Mouse (Mus musculus): ENCODE measurements at regions not wholly inside any gene's neighbourhood (a gene's known extent, or its start where the extent isn't known, plus 50 kb on each side); places are given as distances from the start of the nearest gene placed in this dataset.
"Not testable (repeated sequence)": the region's sequence is repeated elsewhere in the genome, so short reads cannot be mapped to it uniquely, and the experiment has no call there.

DNA sequence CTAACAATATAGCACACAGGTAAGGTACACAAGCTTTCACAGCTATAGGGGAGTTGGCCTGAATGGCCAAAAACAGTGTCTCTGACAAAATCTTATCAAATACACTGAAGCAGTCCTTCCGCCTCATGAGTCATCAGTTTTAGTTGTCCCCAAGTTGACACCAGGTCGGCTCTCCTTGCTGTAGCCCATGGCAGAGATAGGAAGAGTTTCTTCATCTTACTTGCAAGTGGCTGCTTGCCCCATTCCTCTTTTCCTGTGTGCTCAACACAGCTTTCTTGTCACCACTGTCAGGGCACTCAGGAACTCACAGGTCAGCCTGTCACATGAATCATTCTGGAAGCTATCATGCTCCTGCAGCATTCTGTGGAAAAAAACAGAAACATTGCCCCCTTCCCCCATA, 77.1 kb downstream of the Olfr721-ps1 start:
- not testable (repeated sequence) for DNase-seq

DNA sequence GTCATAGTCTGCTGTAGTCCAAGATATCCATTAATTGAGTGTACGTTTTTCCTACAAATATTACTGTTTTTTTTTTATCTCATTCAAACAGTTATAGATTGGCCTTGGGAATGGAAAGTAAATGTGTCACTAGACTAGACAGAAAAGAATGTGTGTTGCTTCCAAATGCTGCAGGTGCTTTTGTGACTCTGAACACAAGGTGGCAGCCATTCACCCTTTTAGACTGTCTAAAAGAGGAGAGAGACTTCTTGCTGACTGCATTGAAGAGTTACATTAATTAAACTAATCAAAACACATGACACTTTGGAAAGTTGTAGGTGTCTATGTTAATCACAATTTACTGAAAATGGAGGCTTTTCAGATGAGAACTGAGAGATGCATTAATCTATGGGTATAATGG, 80.7 kb downstream of the Olfr721-ps1 start:
- peak; percentile 42 for DNase-seq

DNA sequence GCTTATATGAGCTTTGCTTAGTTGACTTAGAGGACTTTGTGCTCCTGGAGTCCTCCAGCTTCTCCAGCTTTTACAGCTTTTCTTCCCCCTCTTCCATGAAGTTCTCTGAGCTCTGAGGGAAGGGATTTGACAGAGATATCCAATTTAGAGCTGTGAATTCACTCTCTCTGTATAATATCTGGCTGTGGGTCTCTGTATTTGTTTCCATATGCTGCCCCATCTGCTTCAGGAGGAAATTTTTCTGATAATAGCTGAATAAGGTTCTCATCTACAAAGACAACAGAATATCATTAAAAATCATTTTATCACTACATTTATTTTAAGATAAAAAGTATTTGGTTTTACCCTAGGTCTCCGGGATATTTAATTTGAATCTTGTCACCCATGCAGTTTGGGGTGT, 85.3 kb downstream of the Olfr721-ps1 start:
- no peak for DNase-seq

DNA sequence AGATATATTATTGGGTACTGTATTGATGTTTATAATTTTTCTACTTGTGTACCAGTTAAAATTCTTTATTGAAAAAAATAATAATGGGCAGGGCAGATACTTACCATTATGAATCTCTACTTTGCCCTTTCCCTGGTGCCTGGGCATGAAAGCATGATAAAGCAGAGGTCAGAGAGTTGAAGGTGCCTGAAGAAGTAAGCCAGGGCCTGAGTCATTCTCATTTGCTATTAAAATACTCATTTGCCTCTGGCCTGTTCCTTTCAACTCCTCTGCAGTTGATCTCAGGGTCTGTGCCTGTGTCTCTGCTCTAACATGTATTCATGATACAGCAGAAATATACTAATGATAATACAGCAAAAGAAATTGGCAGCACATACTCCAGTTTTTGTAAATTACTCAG, 89.4 kb downstream of the Olfr721-ps1 start:
- DNase-seq = no peak

DNA sequence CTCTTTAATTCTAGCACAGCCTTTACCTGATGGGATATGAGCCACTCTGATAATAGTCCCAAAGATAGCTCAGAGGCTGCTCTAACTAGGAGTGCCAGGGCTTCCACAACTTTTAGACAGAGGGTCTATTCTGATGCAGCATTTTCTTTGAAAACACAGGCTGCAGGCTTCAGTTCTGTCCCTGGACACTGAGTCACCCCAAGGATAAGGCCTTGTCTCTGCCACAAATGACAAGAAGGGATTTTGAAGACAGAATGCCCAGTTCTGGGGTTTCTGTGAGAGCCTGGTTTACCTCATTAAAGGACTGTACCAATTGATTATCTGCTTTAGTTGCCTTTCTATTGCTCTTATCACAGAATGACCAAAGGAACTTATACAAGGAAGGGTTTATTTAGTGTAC, 90.9 kb downstream of the Olfr721-ps1 start:
- no peak for DNase-seq

DNA sequence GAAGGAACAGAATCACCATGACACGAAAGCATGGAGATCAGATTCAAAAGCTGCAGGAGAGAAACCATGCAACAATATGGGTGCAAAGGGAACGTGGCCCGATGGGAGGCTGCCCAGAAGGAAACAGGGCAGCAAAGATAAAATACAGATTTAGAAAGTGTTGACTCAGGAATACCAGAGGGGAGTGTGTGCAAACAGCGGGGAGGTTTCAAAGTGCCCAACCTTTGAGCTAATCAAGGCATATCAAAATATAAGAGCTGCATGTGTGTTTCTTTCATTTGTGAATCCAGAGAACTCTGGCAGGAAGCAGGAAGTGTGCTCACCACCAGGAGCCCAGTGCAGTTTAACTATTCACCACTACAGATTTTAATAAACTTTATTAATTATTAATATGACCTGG, 110.8 kb downstream of the Olfr721-ps1 start:
- no peak for DNase-seq

DNA sequence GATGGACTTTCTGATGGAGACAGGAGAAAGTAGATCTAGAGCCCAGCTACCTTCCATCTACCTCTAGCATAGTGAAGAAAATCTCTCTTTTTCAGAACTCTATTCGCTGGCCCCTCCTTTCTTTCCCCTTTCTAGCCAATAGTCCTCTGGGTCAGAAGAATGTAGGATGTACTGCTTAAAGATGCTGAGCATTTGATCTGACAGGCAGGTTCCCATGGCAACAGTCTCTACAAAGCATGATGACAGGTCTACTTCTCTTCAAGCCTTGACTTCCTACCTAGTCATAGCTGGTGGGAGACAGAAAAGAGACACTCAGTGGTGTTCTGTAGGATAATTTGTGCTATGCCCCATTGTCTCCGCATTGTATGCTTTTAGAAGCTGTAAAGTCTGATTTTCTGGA, 112.0 kb downstream of the Olfr721-ps1 start:
- no peak for DNase-seq

DNA sequence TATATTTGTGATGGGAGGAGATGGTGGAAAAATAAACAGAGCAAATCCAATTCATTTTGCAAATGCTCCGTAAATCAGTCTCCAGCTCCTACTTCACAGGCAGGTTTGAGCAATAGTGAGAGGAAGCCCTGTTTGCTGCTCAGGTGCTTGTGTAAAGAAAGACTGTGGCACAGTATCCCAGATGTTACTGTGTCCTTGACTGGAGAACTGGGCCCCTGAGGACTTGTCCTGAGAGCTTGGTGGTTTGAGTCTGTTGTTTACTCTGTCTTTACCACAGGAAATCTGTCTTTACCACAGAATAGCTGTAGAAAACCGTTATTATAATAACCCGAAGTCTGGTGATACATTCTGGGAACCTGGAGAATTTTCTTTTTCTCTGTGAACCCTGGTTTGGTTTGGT, 112.4 kb downstream of the Olfr721-ps1 start:
- no peak for DNase-seq

DNA sequence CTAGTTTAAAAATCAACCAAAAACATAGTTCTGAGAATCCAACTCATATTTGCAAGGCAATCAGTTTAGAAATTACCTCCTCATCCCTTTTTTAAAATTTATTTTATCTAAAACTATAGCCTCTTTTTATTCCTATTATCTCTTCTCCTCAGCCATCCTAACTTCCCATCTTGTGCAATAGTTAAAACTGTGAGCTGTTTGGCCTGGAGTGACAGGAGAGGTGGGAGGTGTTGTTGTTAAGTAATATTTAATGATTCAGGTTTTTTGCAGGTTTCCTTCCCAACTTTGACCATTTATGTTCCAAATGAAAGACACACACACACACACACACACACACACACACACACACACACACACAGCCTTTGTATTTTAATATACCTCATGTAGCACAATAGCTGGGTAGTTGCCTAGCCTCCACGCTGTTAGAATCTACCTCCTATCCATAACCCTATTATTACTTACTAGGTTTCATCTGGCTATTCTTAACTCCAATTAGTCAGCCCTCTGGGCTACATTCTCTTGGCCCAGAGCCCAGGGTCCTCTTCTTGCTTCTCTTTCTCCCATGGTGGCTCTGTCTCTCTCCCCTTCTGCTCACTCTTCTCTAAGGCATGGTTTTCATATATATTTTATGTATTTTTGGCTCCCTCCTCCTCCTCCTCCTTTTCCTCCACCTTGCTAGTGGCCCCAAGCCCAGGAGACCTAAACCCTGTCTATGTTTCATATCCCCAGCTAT, 113.5 kb downstream of the Olfr721-ps1 start:
- peak; percentile 18 for DNase-seq

DNA sequence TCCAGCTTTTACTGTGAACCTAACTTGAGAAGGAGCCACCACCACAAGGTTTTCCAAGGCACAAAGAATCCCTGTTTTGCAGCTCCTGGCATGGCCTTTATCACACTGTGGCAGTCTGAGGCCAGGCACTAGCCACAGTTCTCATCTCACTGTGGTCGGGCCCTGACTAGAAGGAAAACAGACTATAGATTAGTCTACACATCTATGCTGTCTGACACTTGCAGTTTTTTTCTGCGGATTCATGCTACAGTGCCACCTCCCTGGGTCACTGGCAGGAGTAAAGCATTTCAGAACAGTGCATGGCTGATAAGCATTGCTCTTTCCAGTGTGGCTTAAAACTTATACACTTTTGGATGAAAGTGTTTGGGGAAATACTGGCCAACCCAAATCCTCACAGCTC, 114.3 kb downstream of the Olfr721-ps1 start:
- DNase-seq = no peak

DNA sequence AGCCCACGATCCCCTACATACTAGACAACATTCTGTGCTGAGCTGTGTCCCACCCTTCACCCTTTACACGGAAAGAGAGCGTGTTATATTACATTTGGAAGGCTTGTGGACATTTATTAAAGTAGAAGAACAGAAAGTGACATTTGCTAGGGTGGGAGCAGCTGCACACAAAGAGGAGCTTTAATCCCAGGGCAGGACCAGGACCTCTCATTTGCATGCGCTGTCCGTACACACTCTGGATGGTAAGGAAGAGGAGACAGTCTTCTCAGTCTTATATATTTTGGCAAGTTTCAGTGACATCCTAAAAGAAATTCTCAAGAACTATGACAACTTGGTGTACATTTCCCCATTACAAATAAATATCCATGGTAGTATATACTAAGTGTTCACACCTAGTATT, 114.8 kb downstream of the Olfr721-ps1 start:
- no peak for DNase-seq

DNA sequence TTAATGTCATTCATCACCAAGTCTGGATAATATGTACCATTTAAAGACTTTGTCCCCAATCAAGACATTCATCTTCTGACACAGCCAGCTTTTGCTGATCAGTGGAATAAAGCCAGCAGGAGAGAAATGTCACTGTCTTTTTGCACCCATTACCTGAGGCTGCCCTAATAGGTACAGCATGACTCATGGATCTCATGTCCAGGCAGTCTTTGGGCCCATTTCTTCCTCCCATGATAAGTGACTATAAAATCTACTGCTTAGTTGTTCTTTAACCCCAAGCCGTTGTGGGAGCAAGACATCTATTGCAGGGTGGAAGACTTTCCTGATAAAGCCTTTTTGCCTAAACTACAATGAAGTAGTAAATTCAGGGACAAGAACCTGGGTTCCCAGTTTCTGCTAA, 116.9 kb downstream of the Olfr721-ps1 start:
- no peak for DNase-seq

DNA sequence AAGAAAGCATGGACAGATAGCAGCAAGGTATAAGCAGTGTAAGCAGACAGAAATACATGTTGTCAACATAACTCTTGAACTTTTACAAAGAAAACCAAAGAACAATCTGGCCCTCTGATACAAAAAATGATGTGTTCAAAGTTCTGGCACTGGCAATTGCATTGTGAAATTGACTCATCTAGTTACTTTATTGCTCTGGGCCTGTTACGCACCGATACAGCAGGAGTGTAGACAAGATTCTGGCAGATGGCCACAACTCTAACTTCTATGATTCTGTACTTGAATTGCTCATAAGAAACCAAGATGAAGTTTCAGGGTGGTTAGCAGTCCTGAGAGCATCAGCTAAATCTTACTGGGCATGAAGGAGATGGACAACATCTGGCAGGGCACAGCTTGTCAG, 117.7 kb downstream of the Olfr721-ps1 start:
- DNase-seq = no peak

DNA sequence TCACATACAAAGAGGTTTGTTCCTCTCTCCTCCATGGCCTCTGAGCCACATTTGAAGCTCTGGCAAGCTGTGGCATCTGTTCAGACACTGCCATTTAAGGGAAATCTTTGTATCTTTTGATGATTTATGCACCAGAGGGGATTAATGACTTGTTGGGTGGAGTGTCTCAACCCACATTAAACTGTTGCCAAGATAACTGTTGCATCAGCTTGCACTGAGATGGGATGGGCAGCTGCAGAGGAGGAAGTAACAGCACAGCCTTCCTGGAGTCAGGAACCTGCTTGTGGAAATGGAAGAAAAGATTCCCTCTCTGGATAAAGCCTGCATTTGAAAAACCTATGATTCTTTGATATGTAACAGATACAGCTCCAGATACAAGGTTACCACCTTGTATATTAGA, 119.1 kb downstream of the Olfr721-ps1 start:
- DNase-seq = no peak

DNA sequence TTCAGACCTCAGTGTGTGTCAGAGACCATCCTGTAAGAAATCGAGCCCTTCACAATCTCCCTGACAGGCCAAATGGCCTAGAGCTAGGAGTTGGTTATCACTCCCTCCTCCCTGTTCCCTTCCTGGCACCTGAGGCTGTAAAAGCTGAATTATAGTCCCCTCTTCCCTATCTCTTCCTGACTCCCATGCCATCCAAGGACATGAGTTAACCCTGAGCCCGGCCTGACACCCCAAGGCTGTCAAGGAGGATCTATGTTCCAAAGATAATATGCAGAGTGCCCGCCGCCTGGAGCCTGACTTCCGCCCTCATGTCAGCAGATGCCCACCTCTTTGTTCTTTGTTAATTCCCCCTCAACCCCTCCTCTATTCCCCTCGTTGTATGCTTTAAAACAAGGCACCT, 120.2 kb downstream of the Olfr721-ps1 start:
- DNase-seq = not testable (repeated sequence)

DNA sequence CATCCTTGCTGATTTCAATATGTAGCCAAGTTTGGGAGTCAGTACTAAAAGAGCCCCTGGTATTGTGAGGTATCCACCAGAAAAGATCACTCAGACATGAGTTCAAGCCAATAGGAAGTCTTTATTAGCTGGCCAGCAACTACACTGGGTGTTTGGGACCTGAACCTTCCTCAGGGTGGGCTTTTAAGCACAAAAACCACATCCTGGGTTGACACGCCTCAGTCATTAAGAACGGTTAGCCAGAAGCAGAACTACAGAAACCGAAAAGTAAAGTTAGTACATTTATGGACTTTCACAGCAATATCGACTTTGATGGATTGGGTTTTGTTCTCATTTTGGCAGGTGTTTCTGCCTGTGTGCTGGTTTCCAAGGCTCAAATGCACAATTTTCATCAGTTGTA, 124.1 kb downstream of the Olfr721-ps1 start:
- DNase-seq = no peak

DNA sequence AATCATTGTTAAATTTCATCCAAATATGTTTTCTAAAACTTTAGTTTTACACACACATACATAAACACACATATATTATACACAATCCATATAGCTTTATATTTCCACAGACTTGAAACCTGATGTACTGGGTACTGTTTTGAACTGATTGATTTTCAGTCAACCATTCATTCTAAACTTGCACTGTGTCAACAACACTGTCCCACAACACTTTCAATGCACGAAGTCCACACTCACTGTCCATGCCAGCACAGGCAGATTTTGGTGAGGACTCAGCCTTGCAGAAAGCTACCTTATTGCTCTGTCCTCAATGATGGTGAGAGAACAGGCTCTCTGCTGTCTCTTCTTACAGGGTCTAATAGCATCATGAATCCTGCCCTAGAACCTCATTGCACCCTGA, 127.3 kb downstream of the Olfr721-ps1 start:
- DNase-seq = no peak

DNA sequence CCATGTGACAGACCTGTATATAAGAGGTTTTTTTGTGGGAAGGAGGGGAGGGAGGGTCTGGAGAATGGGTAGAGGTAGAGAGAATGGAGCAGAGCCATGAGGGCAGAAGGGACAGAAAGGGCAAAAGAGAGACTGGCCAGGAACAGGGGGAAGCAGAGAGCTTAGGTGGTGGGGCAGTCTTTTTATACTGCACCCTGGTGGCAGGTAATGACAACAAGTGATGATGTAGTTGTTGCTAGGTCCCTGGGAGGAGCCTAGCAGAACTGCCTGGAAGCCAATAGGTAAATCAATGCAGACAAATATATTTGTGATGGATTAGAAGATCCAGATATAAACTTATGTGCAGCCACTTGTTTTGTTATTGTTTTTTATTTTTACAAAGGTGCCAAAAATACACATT, 140.1 kb downstream of the Olfr721-ps1 start:
- no peak for DNase-seq

DNA sequence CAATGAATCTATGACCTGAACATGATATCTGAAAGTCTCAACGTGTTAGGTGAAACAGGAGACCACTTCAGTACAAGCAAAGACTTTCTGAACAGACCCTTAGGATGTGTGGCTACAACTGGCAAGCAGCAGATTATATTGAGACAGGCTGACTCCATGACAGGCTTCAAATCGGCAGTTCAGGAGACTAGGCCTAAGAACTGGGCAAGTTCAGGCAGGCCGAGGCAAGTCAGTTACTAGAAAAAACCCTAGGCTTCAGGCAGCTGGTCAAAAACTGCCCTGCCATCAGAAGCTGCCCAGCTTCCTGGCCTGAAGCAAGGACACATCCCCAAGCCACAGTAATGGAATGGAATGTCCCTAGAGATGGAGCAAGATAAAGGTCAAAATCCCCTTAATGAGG, 140.6 kb downstream of the Olfr721-ps1 start:
- DNase-seq = no peak

DNA sequence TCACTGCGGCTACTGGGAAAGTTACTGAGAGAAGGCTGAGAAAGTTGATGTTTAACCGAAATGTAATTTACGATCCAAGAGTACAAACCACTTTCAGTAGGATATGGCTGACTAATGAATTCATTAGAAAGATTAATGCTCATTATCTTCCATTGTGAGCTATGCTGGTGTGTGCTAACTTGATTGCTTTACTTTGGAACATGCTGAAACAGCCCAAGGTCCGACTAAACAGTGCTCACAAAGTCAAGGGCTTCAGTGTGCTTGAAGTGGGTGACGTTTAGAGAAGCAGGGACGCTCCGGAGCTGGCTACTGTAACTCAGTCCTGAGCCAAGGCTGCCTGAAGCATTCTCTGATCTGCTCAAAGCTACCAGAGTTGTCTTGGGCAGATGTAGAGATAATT, 143.1 kb downstream of the Olfr721-ps1 start:
- no peak for DNase-seq

DNA sequence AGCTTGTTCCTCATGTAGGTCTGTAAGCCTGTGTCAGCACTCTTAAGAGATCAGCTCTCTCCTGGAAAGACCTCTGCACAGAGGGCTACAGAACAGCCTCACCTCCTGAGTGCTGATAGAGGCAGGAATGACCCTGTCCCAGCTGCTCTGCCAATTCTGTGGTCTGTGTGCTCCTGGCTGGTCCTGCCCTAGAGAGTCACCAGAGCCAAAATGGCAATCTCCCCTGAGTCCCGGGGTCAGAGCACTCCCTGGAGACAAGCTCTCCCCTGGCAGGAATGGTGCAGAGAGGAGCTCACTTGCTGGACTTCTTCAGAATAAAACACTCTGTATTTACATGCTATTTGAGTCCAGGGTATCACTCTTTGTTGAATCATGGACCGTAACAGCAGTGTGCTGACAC, 149.9 kb upstream of the Slc4a7 start:
- no peak for DNase-seq

DNA sequence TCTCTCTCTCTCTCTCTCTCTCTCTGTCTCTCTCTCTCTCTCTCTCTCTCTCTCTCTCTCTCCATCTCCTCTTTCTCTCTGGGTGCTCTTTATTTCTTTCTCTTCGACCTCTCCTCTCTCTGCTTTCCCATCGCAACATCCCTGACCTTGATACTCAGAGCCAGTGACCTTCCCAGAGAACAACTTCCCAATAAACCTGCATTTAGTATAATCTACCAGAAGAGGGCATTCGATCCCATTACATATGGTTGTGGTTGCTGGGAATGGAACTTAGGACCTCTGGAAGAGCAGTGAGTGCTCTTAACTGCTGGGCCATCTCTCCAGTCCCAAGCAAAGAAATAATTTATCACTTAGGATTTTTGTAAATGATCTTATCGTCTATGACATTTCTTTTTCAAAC, 127.2 kb upstream of the Slc4a7 start:
- no peak for DNase-seq

DNA sequence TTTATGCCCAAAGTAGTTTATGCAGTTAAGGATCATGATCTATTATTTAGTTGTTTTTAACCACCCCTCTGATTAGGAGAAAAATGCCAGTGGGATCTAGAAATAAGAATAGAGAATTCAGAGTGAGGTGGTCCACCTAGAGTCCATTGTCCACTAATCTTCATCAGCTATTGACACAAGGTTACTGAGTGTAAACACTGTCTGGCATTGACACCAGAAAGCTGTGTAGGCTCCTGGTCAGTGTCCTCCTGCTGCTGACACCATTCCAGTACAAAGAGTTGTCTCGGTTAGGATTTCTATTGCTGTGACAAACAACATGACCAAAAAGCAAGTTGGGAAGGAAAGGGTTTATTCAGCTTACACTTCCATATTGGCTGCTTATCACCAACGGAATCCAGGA, 110.1 kb upstream of the Slc4a7 start:
- no peak for DNase-seq

DNA sequence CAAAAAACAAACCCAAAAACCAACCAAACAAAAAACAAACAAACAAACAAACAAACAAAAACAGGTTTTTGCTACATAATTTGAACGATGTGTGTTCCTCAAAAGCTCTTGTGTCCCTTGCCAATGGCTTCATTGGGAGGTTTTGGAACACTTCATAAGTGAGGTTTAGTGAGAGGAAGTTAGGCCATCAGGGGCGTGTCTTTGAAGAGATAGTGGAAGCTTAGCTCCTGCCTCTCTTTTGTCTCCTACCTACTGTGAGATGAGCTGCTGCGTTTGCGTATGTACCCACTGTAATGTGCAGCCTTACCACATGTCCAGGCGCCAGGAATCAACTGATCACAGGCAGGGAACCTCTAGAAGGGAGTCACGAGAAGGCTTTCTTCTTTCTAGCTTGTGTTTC, 107.3 kb upstream of the Slc4a7 start:
- DNase-seq = no peak

All from heart, postnatal 4 days (tissue).